Mouse (Mus musculus) retina, embryonic 14.5 days (tissue): Measurements from ENCODE around the gene Phldb1.

Source experiments
- DNase-seq: peaks from one replicate; pipeline ENCODE4 v3.0.0-alpha.2; 2015; ENCODE audit warnings: low spot score

The Phldb1 gene

DNA sequence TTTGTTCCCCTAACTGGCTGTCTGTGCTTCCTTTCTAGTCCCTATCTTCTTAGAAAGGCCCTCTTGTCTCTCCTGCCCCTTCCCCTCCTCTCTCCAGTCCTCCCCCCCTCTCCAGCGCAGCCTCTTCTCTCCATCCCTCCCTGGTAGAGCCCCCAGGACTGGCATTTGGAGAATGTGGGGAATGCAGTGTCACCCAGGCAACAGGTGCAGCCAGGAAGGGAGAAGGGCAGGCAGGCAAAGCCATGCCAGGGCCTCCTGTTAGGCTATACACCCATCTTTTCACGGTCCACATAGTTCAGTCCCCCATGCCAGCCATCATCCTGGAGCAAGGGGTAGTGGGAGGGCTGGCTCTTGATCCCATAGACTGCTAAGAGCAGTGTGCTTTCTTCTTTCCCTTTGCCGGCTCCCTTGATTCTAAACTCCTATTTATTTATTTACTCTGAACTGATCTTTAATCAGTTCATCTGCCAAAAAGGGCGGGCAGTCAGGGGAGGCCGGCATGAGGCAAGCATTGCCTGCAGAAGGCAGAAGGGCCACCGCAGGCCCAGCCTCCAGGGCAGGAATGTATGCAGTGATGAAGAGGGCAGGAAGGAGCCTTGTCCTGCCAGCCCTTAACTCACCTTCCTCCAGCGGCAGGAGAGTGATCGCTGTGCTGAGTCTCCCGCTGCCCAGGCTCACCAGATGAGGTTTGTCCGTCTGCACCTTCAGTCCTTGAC lies 8.4 kb downstream of the Phldb1 start:
- no peak for DNase-seq

GRCm38 (mm10) chr9:44724665-44725064 lies 10.3 kb downstream of the Phldb1 start:
- no peak for DNase-seq

DNA sequence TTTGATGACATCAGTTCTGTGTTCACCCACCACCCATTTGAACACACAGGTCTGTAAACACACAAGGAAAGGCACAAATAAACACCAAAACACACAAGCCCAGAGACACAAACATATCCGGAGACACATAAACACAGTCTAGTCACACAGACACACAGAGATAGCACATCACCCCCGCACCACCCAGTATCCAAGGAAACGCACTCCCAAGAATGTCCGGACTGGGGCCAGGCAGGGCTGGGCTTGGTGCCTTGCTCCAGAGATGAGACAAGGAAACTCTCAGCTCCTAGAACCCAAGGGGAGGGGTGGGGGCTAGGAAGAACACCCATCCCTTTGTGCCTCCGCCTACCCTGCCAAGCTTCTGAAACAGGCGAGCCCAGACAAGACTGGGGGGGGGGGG lies 10.8 kb downstream of the Phldb1 start:
- DNase-seq: no peak

DNA sequence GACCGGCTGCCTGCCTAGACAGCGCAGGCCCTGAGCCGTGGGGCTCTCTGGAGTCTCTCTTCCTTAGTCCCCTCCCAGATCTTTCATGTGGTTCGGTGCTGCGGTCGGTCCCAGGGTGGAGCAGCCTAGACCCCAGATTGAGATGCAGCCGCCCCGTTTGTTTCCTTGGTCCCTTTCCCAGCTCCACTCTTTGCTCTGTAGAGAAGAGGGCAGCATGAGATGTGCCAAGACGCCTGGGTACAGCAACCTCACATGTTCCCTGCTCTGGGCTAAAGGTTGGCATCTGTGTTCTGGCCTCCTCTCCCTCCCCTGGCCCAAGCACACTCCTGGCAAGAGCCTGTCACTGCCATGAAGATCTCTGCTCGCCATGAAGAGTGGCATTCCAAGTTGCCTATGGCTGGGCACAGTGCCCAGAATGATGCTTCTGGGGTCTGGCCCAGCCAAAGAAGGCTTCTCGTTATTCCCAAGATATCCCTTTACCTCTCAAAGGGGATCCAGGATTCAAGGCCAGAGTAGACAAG lies 11.4 kb downstream of the Phldb1 start:
- DNase-seq: no peak

DNA sequence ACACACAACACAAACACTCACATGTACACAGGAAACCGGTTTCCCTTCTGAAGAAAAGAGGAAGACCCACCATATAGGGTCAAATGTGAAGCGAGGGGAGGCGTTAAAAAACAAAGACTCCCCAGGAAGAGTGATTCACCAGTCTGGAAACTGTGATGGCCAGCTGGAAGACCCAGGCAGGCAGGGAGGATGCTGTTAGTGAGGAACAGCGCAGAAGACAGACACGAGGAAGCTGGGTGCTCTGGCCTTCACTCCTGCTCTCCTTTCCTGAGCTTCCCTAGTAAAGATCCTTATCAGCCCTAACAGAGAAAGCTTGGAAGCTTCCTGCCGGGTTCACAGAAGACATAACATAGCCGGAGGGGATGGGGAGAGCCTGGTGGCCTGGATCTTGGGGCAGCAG lies 12.0 kb downstream of the Phldb1 start:
- no peak for DNase-seq

- peak; percentile 71 for DNase-seq
These were observed 12.4 kb downstream of the Phldb1 start for GRCm38 (mm10) chr9:44722575-44722974.

DNA sequence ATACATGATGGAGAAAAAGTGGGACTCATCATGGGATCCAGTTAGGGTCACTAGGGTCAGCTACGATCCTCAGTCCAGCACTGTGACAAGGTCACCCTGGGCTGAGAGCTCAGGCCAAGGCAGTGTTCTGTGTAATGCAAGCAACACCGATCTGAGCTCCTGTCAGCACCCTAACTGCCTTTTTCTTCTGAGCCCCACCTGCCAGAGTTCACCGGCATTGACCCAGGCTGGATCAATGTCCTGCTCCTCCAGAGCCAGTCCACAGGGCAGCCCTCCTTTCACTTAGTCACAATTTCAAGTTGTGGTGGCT lies 13.2 kb downstream of the Phldb1 start:
- no peak for DNase-seq

GRCm38 (mm10) chr9:44721154-44721876 lies 13.7 kb downstream of the Phldb1 start:
- DNase-seq: peak; percentile 81

GRCm38 (mm10) chr9:44720358-44721153 lies 14.4 kb downstream of the Phldb1 start:
- peak; percentile 44 for DNase-seq

- peak; percentile 48 for DNase-seq
These were observed 15.2 kb downstream of the Phldb1 start for GRCm38 (mm10) chr9:44719632-44720357.

DNA sequence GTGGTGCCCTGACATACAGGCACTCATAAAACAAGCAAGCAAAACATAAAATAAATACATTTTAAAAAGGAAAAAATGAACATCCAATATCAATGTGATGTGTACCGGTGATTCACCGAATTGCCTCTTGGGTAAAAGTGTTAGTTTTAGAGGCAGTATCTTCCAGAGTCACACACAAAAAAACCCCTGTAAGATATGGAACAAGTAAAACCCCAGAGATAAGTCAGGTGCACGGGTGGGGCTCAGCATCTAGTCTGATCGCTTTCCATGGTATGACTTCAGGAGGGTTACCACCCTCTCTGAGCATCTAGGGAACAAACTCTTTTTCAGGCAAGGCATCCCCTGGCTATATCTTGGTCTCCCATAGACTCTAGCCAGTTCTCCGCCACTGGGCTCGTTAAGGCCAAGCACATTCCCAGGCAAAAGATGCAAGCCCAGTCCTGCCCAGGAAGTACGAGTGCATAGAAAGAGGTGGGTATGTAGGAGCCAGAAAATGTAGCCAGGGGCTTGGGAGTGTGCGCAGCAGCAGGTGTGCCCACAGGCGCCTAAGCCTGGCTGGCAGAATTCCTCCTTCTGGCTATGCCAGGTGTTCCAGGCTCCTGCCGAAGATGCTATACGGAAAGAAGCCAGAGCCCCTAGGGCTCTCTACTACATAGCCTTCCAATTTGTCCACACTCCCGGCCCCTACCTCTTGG lies 15.9 kb downstream of the Phldb1 start:
- no peak for DNase-seq

DNA sequence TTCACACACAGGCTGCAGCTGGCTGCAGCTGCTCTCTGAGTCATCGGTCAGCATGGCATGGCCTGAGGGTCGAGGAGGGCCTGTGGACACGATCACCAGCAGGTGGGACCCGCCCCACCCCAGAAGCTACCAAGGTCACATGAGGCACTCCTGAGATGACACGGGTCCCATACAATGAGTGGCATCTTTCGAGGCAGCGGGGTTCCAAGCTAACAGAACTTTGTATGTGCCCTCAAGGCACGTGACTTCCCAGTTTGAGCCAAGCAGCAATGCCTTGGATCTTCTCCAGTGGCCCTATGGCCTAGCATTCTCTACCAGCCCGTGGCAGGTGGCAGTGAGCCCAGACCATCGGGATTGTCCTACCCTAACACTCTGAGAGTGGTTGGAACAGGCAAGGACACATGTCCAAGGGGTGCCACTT lies 17.2 kb downstream of the Phldb1 start:
- no peak for DNase-seq

DNA sequence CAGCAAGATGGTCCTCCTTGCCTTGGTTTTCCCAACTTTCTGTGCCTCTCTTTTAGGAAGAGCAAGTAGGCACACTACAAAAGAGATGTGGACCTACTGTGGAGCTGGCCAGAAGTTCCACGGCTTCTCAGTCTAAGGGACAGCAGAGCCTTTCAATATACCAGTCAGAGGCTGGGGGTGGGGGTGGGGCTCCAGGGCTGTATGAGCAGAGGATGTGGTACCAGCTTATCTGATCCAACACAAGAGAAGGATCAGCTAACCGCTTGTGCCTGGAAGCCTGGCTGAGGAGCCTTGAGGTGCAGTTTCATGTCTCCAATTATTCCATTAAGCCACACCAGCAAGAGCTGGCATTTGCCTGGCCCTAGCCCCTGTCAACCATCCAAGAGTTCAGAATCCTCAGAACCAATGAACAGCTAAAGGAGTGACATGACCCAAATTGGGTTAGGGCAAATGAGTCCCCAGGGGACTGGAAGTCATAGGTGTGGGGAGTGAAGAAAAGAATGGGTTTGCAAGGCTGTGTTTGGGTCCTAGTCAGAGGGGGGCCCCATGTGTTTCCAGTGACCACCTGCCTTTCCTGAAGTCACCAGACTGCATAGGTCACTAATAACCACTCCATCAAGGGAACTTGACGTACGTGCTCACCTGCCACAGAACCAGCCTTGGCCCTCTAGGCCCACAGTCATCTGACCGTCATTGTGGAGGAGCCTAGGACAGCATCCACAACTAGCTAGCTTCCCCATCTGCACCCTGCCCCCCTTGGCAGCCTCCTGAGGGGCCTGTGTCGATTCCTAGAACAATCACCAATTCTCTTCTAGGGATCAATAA lies 17.8 kb downstream of the Phldb1 start:
- DNase-seq: no peak

- no peak for DNase-seq
These were observed 19.2 kb downstream of the Phldb1 start for GRCm38 (mm10) chr9:44715705-44716362.

DNA sequence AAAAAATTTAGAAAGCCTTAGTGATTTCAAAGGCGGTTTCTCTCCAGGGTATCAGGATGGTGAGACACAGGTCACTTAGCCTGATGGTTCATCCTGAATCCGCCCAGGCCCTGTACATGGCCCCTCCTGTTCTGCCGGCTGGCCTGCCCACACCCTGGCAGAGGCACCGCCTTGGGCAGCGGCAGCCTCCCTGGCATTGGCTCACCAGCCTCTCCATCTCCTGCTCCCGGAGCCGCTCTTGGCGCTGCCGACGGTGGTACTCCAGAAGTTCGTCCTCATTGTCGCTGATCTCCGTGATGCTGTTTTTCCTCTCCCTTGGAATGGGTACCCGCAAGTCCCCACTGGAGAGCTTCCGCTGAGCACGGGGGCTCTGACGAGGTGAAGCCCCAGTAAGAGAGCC lies 19.9 kb downstream of the Phldb1 start:
- no peak for DNase-seq

DNA sequence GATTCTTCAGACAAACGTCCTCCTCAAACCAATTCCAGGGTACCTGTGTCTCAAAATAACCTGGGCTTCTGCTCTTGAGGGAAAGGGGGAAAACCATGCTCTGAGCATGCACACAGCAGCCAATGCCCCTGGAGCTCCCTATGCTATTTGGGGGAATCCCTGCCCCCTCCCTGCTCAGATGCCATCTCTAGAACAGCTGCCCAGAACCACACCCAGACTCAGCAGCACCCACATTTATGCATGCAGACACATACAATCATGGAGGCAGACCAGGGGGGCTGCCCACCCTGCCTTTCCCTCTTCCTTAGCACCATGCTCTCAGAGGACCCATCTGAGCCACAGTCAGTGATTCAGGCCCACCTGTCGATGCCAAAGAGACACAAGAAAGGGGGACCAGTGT lies 21.4 kb downstream of the Phldb1 start:
- DNase-seq: no peak

- DNase-seq: no peak
These were observed 21.9 kb downstream of the Phldb1 start for GRCm38 (mm10) chr9:44713080-44713479.

DNA sequence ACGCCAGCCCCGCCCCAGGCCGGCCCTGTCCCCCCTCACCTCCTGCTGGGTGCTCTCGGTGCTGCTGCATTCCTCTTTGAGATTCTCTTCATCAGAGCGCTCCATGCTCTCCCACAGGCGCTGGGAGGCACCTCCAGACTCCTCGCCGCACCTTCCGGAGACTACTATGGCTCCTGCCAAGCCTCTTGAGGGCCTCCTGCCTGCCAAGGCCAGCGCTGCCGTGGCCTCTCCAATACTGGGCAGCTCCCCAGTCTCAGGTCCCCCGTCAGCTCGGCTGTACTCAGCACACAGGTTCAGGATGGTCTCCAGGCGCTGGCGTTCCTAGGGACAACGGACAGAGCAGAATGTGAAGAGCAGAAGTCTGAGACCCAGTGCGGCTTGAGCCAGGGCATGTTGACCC lies 23.4 kb downstream of the Phldb1 start:
- DNase-seq: no peak

DNA sequence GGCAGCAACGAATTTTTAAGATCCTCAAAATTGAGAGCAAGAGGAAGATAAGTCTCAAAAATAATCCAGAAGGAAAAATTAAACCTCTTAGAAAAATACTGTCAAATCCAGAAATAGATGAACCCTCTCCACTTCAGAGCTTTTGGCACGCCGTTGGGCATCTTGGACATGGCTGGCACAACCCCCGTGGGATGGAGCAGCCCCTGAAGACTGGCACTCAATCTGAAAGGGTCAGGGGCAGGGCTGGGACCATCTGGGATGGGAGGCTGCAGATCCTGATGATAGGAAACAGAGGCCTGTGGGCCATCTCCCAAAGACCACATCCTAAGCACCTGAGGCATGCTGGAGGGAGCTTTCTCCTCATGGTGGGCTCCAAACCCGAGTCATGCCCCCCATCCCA lies 24.8 kb downstream of the Phldb1 start:
- DNase-seq: no peak

GRCm38 (mm10) chr9:44709600-44709999 lies 25.4 kb downstream of the Phldb1 start:
- DNase-seq: peak; percentile 64
